Mouse (Mus musculus): ENCODE measurements around the gene Slc22a14. TPM values are rescaled to one million over a fixed set of nuclear protein-coding genes. Genes with fewer than 3 reads are reported as not detected.
A peak's percentile ranks its signal among the peaks of the same experiment; 100 is the strongest.

The Slc22a14 gene
- polyA plus RNA-seq (2012; rRNA removed), result not detected in 2 replicates

GRCm38 (mm10) chr9:119365284-119365683 lies at the start of gene Slc22a14:
TSS of gene Slc22a14 (minus strand) at chr9:119365553.
- TF ChIP-seq CTCF (IDR thresholded peaks at IDR 0.05; ENCODE audit: borderline replicate concordance, insufficient read depth, low read depth, low read length) (no peak), POLR2A (IDR thresholded peaks at IDR 0.05; ENCODE audit: borderline replicate concordance, insufficient read depth, low read length) (no peak)
- 57% methylated on average over 7 of the region's 7 CpGs for WGBS
- Histone ChIP-seq H3K27me3 (ENCODE audit: control insufficient read depth, insufficient read depth, low read length) (no peaks in the 10 kb centered on the region), H3K4me3 (replicated peaks; ENCODE audit: insufficient read depth, low read depth, low read length) (no peak within 1 kb of the TSS), H3K4me1 (ENCODE audit: control insufficient read depth, insufficient read depth, low read length) (no peaks in the 10 kb centered on the region), H3K27ac (ENCODE audit: insufficient read depth, low read length) (no peak within 1 kb of the TSS)
- no peak for DNase-seq

- Histone ChIP-seq H3K4me1 (ENCODE audit: control insufficient read depth, insufficient read depth, low read length) (peaks cover 18% of the 10 kb centered on the region), H3K27me3 (ENCODE audit: control insufficient read depth, insufficient read depth, low read length) (no peaks in the 10 kb centered on the region), H3K27ac (ENCODE audit: insufficient read depth, low read length) (no peak overlapping the region), H3K4me3 (replicated peaks; ENCODE audit: insufficient read depth, low read depth, low read length) (no peak overlapping the region)
- WGBS, result 91% methylated on average over 5 of the region's 5 CpGs
- TF ChIP-seq CTCF (IDR thresholded peaks at IDR 0.05; ENCODE audit: borderline replicate concordance, insufficient read depth, low read depth, low read length) (no peak), POLR2A (IDR thresholded peaks at IDR 0.05; ENCODE audit: borderline replicate concordance, insufficient read depth, low read length) (no peak)
- no peak for DNase-seq
Measured at GRCm38 (mm10) chr9:119409864-119410263, 44.5 kb upstream of the Slc22a14 start.

DNA sequence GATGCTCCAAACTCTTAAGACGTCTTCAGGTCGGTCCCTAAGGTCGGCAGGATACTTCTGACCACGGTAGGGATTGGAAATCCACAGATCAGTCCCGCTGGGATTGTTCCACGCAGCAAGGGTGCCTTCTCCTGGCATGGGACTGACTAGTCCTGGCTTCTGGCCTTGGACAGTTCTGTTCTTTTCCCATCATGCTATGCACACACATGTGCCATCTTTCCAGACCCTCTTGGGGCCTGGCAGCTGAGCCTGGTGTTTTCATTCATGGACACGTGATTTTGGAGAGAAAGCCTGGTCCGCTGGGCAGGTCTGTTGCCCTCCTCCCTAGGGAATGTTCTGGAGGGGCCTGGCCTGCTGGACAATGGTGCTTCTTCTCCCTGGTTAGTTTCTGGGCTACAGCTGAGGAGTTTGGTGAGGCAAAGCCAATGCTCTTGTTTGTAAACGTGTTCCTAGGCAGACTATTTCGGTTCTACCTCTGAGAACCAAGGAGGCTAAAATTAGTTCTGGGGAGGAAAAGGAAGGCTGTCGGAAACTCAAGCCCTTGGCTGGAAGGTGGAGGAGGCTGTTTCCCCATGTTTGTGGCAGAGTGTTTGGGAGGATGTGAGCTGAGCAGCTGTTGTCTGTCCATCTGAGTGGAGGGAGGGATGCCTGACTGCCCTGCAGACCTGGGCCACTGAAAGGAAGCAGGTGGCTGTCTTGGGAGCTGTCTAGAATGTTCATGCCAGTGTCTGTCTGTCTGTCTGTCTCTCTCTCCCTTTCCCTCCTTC lies 43.7 kb upstream of the Slc22a14 start:
- 39% methylated on average over 11 of the region's 11 CpGs for WGBS
- Histone ChIP-seq H3K4me3 (replicated peaks; ENCODE audit: insufficient read depth, low read depth, low read length) (no peak overlapping the region), H3K27ac (ENCODE audit: insufficient read depth, low read length) (0 out of 2 replicates have a peak overlapping the region, but pooled peaks have one; percentile 5), H3K4me1 (ENCODE audit: control insufficient read depth, insufficient read depth, low read length) (peaks cover 19% of the 10 kb centered on the region), H3K27me3 (ENCODE audit: control insufficient read depth, insufficient read depth, low read length) (no peaks in the 10 kb centered on the region)
- TF ChIP-seq POLR2A (IDR thresholded peaks at IDR 0.05; ENCODE audit: borderline replicate concordance, insufficient read depth, low read length) (no peak), CTCF (IDR thresholded peaks at IDR 0.05; ENCODE audit: borderline replicate concordance, insufficient read depth, low read depth, low read length) (no peak)
- DNase-seq, result no peak

DNA sequence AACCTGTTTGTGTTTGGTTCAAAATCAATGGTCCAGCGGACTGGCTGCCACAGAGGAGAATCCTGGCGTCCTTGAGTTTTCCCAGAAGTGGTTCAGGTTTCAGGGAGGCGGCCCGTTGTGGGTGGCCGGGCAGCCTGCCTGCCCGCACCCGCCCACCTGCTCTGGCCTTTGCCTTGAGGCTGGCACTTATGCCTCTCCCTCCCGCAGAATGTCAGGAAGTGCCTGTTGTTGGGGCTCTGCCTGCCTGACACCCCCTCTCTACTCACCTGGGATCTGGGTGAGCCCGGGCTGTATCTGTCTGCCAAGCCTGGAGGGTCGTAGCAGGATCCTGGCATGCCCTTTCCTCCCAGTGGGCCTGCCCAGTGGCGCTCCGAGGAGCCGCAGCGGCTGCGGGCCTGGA lies 42.5 kb upstream of the Slc22a14 start:
- Histone ChIP-seq H3K4me1 (ENCODE audit: control insufficient read depth, insufficient read depth, low read length) (peaks cover 26% of the 10 kb centered on the region), H3K4me3 (replicated peaks; ENCODE audit: insufficient read depth, low read depth, low read length) (no peak overlapping the region), H3K27me3 (ENCODE audit: control insufficient read depth, insufficient read depth, low read length) (no peaks in the 10 kb centered on the region), H3K27ac (ENCODE audit: insufficient read depth, low read length) (no peak overlapping the region)
- DNase-seq, result no peak
- TF ChIP-seq CTCF (IDR thresholded peaks at IDR 0.05; ENCODE audit: borderline replicate concordance, insufficient read depth, low read depth, low read length), result no peak
- TF ChIP-seq POLR2A (IDR thresholded peaks at IDR 0.05; ENCODE audit: borderline replicate concordance, insufficient read depth, low read length), result no peak
- 24% methylated on average over 15 of the region's 15 CpGs for WGBS

DNA sequence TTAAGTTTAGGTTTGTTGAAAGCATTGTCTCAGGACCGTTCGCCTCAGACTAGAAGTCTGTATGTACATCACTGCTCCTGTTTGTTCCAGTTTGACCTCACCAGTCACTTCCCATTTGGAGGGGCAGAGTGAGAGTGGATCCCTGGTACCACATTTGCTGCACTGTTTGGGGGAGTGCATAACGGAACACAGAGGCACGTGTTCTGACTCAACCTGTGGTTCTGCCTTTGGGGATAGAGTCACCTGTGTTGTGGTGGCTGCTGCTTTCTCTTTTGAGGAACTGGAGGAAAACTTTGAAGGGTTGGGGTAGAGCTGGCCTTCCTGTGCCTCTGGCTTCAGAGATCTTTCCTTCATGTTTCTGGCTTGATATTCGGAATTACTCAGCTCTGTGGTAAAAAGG lies 38.7 kb upstream of the Slc22a14 start:
- no peaks in the 10 kb centered on the region for H3K27me3 ChIP-seq (ENCODE audit: control insufficient read depth, insufficient read depth, low read length)
- no peak for TF ChIP-seq POLR2A (IDR thresholded peaks at IDR 0.05; ENCODE audit: borderline replicate concordance, insufficient read depth, low read length)
- no peak for TF ChIP-seq CTCF (IDR thresholded peaks at IDR 0.05; ENCODE audit: borderline replicate concordance, insufficient read depth, low read depth, low read length)
- no peak overlapping the region for H3K27ac ChIP-seq (ENCODE audit: insufficient read depth, low read length)
- DNase-seq, result no peak
- H3K4me3 ChIP-seq (replicated peaks; ENCODE audit: insufficient read depth, low read depth, low read length), result no peak overlapping the region
- WGBS, result 73% methylated on average over 5 of the region's 5 CpGs
- peaks cover 22% of the 10 kb centered on the region for H3K4me1 ChIP-seq (ENCODE audit: control insufficient read depth, insufficient read depth, low read length)

GRCm38 (mm10) chr9:119403236-119403641 lies 37.9 kb upstream of the Slc22a14 start:
- H3K4me1 ChIP-seq (ENCODE audit: control insufficient read depth, insufficient read depth, low read length), result peaks cover 14% of the 10 kb centered on the region
- WGBS, result 1% methylated on average over 26 of the region's 26 CpGs
- no peak overlapping the region for H3K27ac ChIP-seq (ENCODE audit: insufficient read depth, low read length)
- peak overlapping the region; percentile 56 for H3K4me3 ChIP-seq (replicated peaks; ENCODE audit: insufficient read depth, low read depth, low read length)
- TF ChIP-seq POLR2A (IDR thresholded peaks at IDR 0.05; ENCODE audit: borderline replicate concordance, insufficient read depth, low read length) (no peak), CTCF (IDR thresholded peaks at IDR 0.05; ENCODE audit: borderline replicate concordance, insufficient read depth, low read depth, low read length) (no peak)
- H3K27me3 ChIP-seq (ENCODE audit: control insufficient read depth, insufficient read depth, low read length), result no peaks in the 10 kb centered on the region
- DNase-seq, result peak in 1 of 2 experiments; percentile 34

GRCm38 (mm10) chr9:119402253-119403235 lies 37.2 kb upstream of the Slc22a14 start:
- no peak for TF ChIP-seq CTCF (IDR thresholded peaks at IDR 0.05; ENCODE audit: borderline replicate concordance, insufficient read depth, low read depth, low read length)
- TF ChIP-seq POLR2A (IDR thresholded peaks at IDR 0.05; ENCODE audit: borderline replicate concordance, insufficient read depth, low read length), result no peak
- H3K27ac ChIP-seq (ENCODE audit: insufficient read depth, low read length), result peak overlapping the region; percentile 94
- WGBS, result under 1% methylated on average over 127 of the region's 127 CpGs

More at GRCm38 (mm10) chr9:119402253-119403235, 37.2 kb upstream of the Slc22a14 start:
- Histone ChIP-seq H3K27me3 (ENCODE audit: control insufficient read depth, insufficient read depth, low read length) (no peaks in the 10 kb centered on the region), H3K4me1 (ENCODE audit: control insufficient read depth, insufficient read depth, low read length) (peaks cover 9% of the 10 kb centered on the region), H3K4me3 (replicated peaks; ENCODE audit: insufficient read depth, low read depth, low read length) (peak overlapping the region; percentile 56)
- DNase-seq, result peak; percentile 48 to 66

Data from cerebellum, adult 2 months (tissue).